Mouse (Mus musculus) CH12.LX (cell line): ENCODE data around the gene Cdkl4. TPM values are rescaled to one million over a fixed set of nuclear protein-coding genes. Genes with fewer than 3 reads are reported as not detected.

Experiments
- DNase-seq: peaks from one replicate; pipeline ENCODE4 v3.0.0-alpha.2; 2013; ENCODE audit errors: extremely low read depth
- H3K27ac ChIP-seq: 2 replicates; pipeline ENCODE4 v1.5.1; 2012; ENCODE audit warnings: low read depth, mild to moderate bottlenecking, control low read depth, moderate library complexity; ENCODE audit not compliant: insufficient read depth
- H3K27me3 ChIP-seq: replicated peaks from 2 replicates; pipeline ENCODE3; 2012; ENCODE audit warnings: inconsistent platforms
- H3K36me3 ChIP-seq, 2 experiments: replicated peaks in 1 of 2; 2 replicates each; pipeline versions ENCODE3 to v1.6.1; 2012; ENCODE audit warnings: inconsistent platforms in 1 of 2, low read length in 1 of 2, mild to moderate bottlenecking in 1 of 2, mixed read lengths in 1 of 2, moderate library complexity in 1 of 2; ENCODE audit not compliant: control insufficient read depth in 1 of 2, insufficient read depth in 1 of 2
- H3K4me1 ChIP-seq, 2 experiments: 2 replicates each; pipeline ENCODE4 v1.6.1; 2012; ENCODE audit warnings: inconsistent platforms in 1 of 2, moderate library complexity in 1 of 2; ENCODE audit not compliant: insufficient read depth in 2 of 2, control insufficient read depth in 1 of 2
- H3K4me2 ChIP-seq: 2 replicates; pipeline ENCODE4 v1.6.1; 2012; ENCODE audit warnings: low read depth, mild to moderate bottlenecking, control low read depth; ENCODE audit not compliant: poor library complexity, insufficient read depth, severe bottlenecking
- H3K4me3 ChIP-seq, 3 experiments: fragments of 150-350 bp in 1 of 3; sonication (generic) in 1 of 3; replicated peaks in 1 of 3; 2 replicates each; pipeline versions ENCODE3 to v1.5.1; 2011 to 2012; ENCODE audit warnings: low read depth in 2 of 3, low read length in 2 of 3, mild to moderate bottlenecking in 2 of 3, moderate library complexity in 2 of 3, control low read depth in 1 of 3, improper control_type of control experiment in 1 of 3, inconsistent platforms in 1 of 3, mixed read lengths in 1 of 3; ENCODE audit not compliant: poor library complexity in 1 of 3
- H3K79me2 ChIP-seq: replicated peaks from 2 replicates; pipeline ENCODE4 v1.6.1; 2012; ENCODE audit warnings: mild to moderate bottlenecking, moderate library complexity; ENCODE audit not compliant: control insufficient read depth, poor library complexity, insufficient read depth, severe bottlenecking; ENCODE audit errors: extremely low read depth
- H3K9ac ChIP-seq: 2 replicates; pipeline ENCODE4 v1.6.1; 2012; ENCODE audit warnings: low read depth, mild to moderate bottlenecking, control low read depth, moderate library complexity; ENCODE audit not compliant: insufficient read depth
- H3K9me3 ChIP-seq: replicated peaks from 2 replicates; pipeline ENCODE3; 2012; ENCODE audit warnings: low read length, inconsistent platforms, mixed read lengths
- CHD1 ChIP-seq: IDR thresholded peaks from 2 replicates; pipeline ENCODE4 v1.6.1; 2012; ENCODE audit warnings: low read depth, low read length, improper control_type of control experiment, inconsistent platforms
- EP300 ChIP-seq: IDR thresholded peaks from 2 replicates; pipeline ENCODE4 v1.6.1; 2011; ENCODE audit warnings: low read length, improper control_type of control experiment
- HCFC1 ChIP-seq: IDR thresholded peaks from 2 replicates; pipeline ENCODE4 v1.6.1; 2012; ENCODE audit warnings: low read depth, mild to moderate bottlenecking, inconsistent platforms, low read length, improper control_type of control experiment
- IRF4 ChIP-seq: IDR thresholded peaks from 2 replicates; pipeline ENCODE4 v1.6.1; 2014; ENCODE audit warnings: low read depth, mild to moderate bottlenecking, inconsistent platforms, low read length, improper control_type of control experiment
- JUN ChIP-seq: IDR thresholded peaks from 2 replicates; pipeline ENCODE4 v1.6.1; 2011; ENCODE audit warnings: low read depth, mild to moderate bottlenecking, low read length, improper control_type of control experiment, moderate library complexity; ENCODE audit not compliant: insufficient read depth
- MAFK ChIP-seq: IDR thresholded peaks from 2 replicates; pipeline ENCODE4 v1.6.1; 2011; ENCODE audit warnings: low read length, improper control_type of control experiment; ENCODE audit not compliant: insufficient replicate concordance
- MAX ChIP-seq: IDR thresholded peaks from 2 replicates; pipeline ENCODE4 v1.6.1; 2011; ENCODE audit warnings: low read length, improper control_type of control experiment
- MEF2A ChIP-seq: IDR thresholded peaks from 2 replicates; pipeline ENCODE4 v1.6.1; 2014; ENCODE audit warnings: low read depth, mild to moderate bottlenecking, inconsistent platforms, low read length, improper control_type of control experiment, borderline replicate concordance
- PAX5 ChIP-seq: IDR thresholded peaks from 2 replicates; pipeline ENCODE4 v1.6.1; 2012; ENCODE audit warnings: low read length, inconsistent platforms, mixed read lengths
- POLR2AphosphoS2 ChIP-seq: IDR thresholded peaks from 2 replicates; pipeline ENCODE4 v1.6.1; 2011; ENCODE audit warnings: low read depth, low read length, improper control_type of control experiment
- RAD21 ChIP-seq: IDR thresholded peaks from 2 replicates; pipeline ENCODE4 v1.6.1; 2011; ENCODE audit warnings: low read depth, mild to moderate bottlenecking, low read length, improper control_type of control experiment, moderate library complexity
- SIN3A ChIP-seq: IDR thresholded peaks from 2 replicates; pipeline ENCODE4 v1.6.1; 2012; ENCODE audit warnings: low read length, improper control_type of control experiment, inconsistent platforms
- USF2 ChIP-seq: conservative IDR thresholded peaks from 2 replicates; pipeline ENCODE4 v1.6.1; 2011; ENCODE audit warnings: low read depth, low read length, improper control_type of control experiment
- ZC3H11A ChIP-seq: IDR thresholded peaks from 2 replicates; pipeline ENCODE4 v1.6.1; 2012; ENCODE audit warnings: low read depth, mild to moderate bottlenecking, inconsistent platforms, low read length, improper control_type of control experiment
- dilution Hi-C: fragments of 300-500 bp; cut with MboI; formaldehyde crosslinking; loops from 2 replicates; pipeline ENCODE4 v1.14.3; 2020; ENCODE audit warnings: low sequenced_read_pairs; ENCODE audit not compliant: extremely low pct_unique_long_range_greater_than_20kb, extremely low pct_ligation_motif_present
- in situ Hi-C: fragments of 300-500 bp; cut with MboI; formaldehyde crosslinking; loops from 3 replicates; pipeline ENCODE4 v1.14.3; 2019; ENCODE audit warnings: low sequenced_read_pairs, low pct_ligation_motif_present, low pct_unique_long_range_greater_than_20kb, mixed read lengths
- polyA plus RNA-seq: library from polyadenylated mRNA; unstranded; fragments of >175 nt; gene quantifications from 2 replicates; pipeline ENCODE4 v1.2.1, GENCODE M21; 2012; ENCODE audit warnings: low read depth; ENCODE audit not compliant: insufficient read length
- total RNA-seq, 2 experiments: library from RNA; depleted of rRNA; stranded (reverse); fragments of 300-350 nt in 1 of 2; fragments of >200 nt in 1 of 2; gene quantifications; 2 replicates each; pipeline ENCODE4 v1.2.3; 2012 to 2014

Gene Cdkl4
- total and polyA plus RNA-seq, 3 experiments = 0.76 to 2.0 (median 1.2) TPM

DNA sequence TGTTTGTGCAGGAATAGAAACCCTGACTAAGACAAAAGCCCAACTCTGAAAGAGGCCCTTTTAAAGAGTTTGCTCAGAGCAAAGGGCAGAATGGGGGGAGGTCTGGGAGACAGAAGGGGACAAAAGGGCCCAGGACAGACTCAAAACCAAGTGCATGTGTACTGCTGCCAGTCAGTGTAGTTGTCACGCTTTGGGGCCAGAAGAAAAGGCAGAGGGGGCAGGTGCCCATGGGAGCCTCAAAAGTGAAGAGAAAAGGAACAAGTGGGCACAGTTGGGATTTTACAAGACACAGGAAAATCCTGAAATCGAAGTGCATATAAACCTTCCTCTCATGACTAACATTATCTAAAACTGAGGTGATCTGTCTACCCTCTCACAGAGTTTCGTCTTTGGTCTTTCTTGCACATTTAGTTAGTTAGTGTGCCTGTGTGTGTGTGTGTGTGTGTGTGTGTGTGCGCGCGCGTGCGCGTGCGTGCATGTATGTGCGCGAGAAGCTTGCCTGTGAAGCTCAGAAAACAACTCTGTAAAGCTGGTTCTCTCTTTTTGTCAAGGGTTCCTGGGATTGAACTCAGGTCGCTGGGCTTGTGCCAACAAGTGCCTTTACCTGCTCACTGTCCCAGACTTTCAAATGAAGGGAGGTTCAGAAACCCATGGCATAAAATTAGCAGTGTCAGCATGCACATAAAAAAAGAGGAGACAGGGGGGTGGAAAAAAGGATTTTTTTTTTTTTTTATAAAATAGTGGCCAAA lies 5.3 kb downstream of the Cdkl4 start:
- Histone ChIP-seq H3K9ac (no peak overlapping the region), H3K4me2 (no peak overlapping the region), H3K9me3 (no peaks in the 10 kb centered on the region), H3K27me3 (no peaks in the 10 kb centered on the region), H3K36me3 (peaks cover 17 to 28% of the 10 kb centered on the region in 2 experiments), H3K27ac (no peak overlapping the region), H3K79me2 (no peaks in the 10 kb centered on the region; the same call in 1 of the 2 replicates), H3K4me3 (no peak overlapping the region), H3K4me1 (peaks cover 5 to 24% of the 10 kb centered on the region in 2 experiments; a peak in 2 of 4 replicates)
- dilution Hi-C loops = loop anchor here (25.0 kb wide), 1 partner anchor 110 kb away; no protein-coding TSS in a partner anchor
- no peak for DNase-seq
- in situ Hi-C loops = loop anchor here (25.0 kb wide), 1 partner anchor 285 kb away; the partner anchor contains the start of genes Dhx57 and Morn2
- peak; percentile 84 for TF ChIP-seq POLR2AphosphoS2
- TF ChIP-seq EP300 = no peak
- TF ChIP-seq, all 38 proteins: peak for 1

DNA sequence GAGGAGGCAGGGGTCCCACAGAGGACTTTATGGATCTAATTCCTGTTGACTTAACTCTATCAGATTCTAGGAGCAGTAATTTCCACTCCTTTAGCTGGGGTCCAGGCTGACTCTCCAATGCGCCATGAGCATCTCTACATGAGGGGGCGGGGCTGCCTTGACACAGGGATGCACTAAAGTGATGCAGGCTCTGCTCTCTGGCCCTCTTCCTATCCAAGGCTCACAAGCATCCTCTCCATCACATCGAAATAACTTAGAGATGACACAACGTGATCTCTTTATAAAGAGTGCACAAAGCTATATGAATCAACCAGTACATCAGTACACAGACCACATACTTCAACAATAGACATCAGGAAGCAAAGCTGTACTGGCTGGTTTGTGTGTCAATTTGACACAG lies 6.2 kb downstream of the Cdkl4 start:
- Histone ChIP-seq H3K4me3 (no peak overlapping the region), H3K4me1 (peaks cover 5 to 16% of the 10 kb centered on the region in 2 experiments; a peak in 2 of 4 replicates), H3K4me2 (no peak overlapping the region), H3K9ac (no peak overlapping the region), H3K79me2 (peaks cover 2% of the 10 kb centered on the region; the same call in 1 of the 2 replicates), H3K9me3 (no peaks in the 10 kb centered on the region), H3K36me3 (peaks cover 24 to 29% of the 10 kb centered on the region in 2 experiments), H3K27ac (no peak overlapping the region), H3K27me3 (no peaks in the 10 kb centered on the region)
- no peak for TF ChIP-seq IRF4
- TF ChIP-seq SIN3A = no peak
- no peak for TF ChIP-seq MAX
- no peak for TF ChIP-seq USF2
- TF ChIP-seq POLR2AphosphoS2 = no peak
- TF ChIP-seq RAD21 = no peak
- no peak for TF ChIP-seq MAFK
- no peak for TF ChIP-seq ZC3H11A
- no peak for TF ChIP-seq JUN
- TF ChIP-seq HCFC1 = no peak
- TF ChIP-seq MEF2A = no peak
- no peak for TF ChIP-seq PAX5
- no peak for TF ChIP-seq CHD1
- dilution Hi-C loops = loop anchor here (25.0 kb wide), 1 partner anchor 109 kb away; no protein-coding TSS in a partner anchor
- DNase-seq = peak; percentile 38
- in situ Hi-C loops = loop anchor here (25.0 kb wide), 1 partner anchor 284 kb away; the partner anchor contains the start of genes Dhx57 and Morn2
